Mouse (Mus musculus): ENCODE measurements around the gene Gamt.
"Not testable (repeated sequence)": the region's sequence is repeated elsewhere in the genome, so short reads cannot be mapped to it uniquely, and the experiment has no call there.

Gamt gene

DNA sequence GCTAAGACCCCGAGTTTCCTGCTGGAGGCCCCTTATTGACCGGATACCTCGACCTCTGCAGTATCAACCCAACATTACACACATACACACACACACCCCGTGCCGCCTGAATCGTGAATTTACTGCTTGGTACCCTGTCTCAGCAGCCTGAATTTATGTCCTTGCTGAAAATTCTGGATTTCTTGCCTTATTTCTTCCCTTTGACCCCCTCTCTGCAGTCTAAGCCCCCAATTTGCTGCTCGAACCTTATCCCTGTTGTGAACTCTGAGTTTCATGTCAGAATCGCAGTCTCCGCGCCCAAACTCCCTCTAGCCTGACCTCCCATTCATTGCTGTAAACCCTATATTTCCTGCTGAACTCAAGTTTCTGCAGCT lies 33.7 kb downstream of the Gamt start:
- DNase-seq: no peak

DNA sequence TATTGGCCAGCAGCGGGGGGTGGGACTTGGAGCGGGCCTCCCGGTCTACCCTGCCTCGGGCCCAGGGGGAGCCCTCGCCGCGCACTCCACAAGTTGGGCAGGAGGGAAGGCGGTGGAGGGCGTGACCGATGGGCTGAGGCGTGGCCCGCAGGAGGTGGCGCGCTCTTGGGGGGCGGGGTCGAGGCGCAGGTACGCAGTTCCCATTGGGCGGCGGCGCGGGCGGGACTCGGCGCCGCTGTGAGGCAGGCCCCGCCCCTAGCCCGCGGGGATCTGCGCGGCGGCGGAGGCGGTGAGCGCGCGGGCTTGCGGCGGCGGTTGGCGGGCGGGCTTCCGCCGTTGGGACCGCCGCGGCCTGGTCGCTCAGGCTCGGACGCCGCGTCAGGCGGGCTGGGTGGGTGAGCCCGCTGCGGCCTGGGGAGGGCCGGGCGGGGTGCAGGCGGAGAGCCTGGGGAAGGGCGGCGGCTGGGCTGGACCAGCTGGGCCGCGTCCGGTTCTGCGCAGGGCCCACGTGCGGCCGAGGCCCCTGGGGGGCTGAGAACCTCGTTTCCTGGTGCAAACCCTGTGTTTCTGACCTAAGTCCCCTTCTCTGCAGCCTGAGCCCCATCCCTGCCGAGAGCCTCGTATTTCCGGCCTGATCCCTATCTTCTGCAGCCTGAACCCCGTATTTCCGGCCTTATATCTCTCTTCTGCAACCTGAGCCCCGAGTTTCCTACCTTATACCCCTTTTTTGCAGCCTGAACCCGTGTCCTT lies 34.2 kb downstream of the Gamt start, which contains the start of gene Mum1:
TSS of gene Mum1 (plus strand) at position 19 of the 750 bp plus-strand sequence.
- peak; percentile 100 for DNase-seq

DNA sequence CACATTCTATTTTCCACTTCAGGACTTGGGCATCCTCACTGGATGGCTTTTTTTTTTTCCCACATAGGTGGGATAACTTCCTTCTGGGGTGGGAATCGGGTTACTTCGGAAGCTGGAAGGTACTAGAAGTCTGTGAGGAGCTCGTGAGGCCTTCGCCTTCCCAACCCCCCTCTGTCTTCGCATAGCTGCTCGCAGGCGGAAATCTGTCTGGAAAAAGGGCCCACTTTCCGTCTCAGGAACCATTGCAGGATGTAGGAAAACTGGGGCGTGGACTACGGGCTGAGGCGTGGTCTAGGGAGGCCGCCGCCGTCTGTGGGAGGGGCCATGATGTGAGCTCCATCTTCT lies 34.8 kb downstream of the Gamt start:
- no peak for DNase-seq

DNA sequence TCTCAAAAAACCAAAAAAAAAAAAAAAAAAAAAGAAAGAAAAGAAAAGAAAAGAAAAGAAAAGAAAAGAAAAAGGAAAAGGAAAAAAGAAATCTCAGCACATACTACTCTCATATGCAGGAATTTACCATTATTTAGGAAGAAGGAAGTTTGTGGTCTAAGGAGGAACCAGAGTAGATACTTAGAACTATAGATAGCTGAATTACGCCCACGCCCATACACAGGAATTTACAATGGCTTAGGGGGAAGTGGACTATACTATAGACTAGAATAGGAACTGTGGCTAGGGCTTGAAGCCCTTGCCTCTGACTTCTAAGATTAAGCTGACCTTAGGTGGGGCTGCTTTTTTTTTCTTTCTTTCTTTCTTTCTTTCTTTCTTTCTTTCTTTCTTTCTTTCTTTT lies 37.7 kb downstream of the Gamt start:
- not testable (repeated sequence) for DNase-seq

DNA sequence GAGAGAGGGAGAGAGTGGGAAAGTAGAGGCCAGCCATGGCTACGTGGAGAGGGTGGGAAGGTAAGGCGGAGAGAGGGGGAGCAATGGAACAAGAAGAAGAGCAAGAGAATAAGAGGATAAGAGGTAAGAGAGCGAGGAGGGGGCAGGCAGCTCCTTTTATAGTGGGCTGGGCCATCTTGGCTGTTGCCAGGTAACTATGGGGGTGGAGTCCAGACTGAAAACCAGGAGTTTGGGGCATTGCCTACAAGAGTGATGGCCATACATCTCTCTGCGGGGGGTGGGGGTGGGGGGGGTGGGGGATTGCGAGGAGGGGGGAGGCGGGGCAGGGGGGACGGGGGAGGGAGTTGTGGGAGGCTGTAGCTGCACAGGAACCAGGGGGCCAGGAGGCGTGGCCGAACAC lies 40.1 kb downstream of the Gamt start:
- DNase-seq: no peak

DNA sequence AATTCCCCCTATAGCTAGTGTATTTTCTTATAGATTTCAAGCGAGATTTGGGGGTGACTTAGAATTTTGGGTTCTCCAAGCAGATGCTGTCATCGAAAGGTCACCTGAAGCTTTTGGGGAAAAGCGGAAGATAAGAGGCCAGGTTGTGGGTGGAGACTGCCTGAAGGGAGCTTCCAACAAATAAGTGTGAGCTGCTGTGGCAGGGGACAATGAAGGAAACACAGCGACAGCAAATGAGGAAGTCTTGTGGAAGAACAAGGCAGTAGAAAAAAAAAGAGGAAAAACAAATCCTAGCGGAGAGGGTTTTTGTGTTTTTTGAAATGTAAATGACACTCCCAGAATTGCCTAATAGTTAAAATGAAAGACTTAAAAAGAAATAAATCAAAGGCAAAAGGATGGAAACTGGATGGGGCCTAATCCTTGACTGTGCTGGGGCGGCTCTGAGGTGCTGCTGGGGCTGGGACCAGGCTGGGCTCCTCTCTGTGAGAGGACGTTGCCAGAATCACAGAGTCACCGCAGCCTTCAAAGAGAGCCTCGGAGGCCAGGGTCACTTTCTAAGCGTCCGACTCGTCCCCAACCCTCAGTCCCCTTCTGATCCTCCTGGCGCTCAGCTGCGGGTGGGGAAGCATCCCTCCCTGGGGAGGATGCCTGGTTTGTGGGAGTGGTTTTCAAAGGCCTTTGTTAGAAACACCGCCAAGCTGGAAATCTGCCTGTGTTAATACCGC lies 45.6 kb downstream of the Gamt start:
- DNase-seq: no peak

DNA sequence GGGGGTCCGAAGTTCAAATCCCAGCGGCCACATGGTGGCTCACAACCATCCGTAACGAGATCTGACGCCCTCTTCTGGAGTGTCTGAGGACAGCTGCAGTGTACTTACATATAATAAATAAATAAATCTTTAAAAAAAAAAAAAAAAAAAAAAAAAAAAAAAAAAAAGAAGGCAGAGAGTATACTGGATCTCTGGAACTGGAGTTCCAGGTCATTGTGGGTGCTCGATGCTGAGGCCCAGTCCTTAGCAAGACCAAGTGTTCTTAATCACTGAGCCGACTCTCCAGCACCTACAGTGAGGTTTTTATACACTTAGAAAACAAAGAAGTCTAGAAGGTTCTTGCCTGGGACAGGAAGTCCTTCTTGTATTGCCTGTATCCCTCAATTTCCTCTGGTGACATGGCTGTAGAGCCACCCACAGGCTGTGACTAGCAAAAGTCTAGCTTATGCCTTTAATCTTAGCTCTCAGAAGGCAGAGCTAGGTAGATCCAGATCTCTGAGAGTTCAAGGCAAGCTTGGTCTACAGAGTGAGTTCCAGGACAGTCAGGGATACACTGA lies 49.2 kb downstream of the Gamt start:
- not testable (repeated sequence) for DNase-seq

DNA sequence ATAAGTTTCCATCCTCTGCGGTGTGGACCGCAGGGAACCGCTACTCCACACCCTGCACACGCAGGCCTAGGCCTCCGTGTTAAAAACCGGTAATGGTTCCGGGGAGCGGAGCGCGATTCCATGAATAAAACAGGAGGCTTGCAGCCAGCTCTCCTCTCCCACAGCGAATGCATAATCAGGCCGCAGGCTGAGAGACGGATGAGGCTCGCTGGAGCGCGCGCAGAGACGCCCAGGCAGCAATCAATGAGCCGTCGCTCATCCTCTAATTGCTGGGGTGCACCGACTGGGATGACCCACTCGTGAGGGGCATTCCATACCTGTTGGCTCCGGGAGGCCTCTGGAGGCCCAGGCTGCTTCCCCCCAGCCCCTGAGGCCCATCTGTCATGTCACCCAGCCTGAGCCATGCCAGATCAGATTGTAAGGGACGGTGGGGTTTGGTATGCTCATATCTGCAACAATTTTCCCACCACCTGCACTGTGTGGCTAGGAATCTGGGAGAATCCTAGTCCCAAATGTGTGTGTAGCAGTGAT lies 51.9 kb downstream of the Gamt start:
- DNase-seq: no peak

DNA sequence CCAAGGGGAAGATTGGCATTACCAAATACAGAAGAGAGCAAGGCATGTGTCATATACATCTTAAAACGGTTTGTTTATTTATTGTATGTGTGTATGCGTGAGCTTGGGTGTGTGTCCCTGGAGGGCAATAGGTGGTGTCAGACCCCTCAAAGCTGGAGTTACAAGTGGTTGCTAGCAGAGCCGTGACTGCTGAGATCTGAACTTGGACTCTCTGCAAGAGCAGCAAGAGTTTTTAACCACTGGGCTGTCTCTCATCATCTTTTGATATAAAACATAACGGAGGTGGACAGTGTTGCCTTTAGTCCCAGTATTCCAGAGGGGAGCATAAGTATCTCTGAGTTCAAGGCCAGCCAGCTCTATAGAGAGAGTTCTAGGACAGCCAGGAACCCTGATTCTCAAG lies 52.6 kb downstream of the Gamt start:
- no peak for DNase-seq

Data from kidney, adult 9 months (tissue).